Mouse (Mus musculus) stomach, embryonic 14.5 days (tissue): ENCODE data around the gene Abca12. TPM values are rescaled to one million over a fixed set of nuclear protein-coding genes. Genes with fewer than 3 reads are reported as not detected.

Experiments
- ATAC-seq: fragments of 200-750 bp; cut with Nextera tagmentation; 2 replicates; pipeline ENCODE4 v1.8.0; 2017; ENCODE audit warnings: low read depth, moderate TSS enrichment; ENCODE audit not compliant: insufficient number of reproducible peaks, insufficient read depth, low FRiP score
- H3K27ac ChIP-seq: fragments of 300-500 bp; sonication (generic); 2 replicates; pipeline ENCODE4 v1.5.1; 2014; ENCODE audit warnings: mild to moderate bottlenecking, low read length, moderate library complexity, mixed read lengths
- H3K27me3 ChIP-seq: fragments of 300-500 bp; sonication (generic); 2 replicates; pipeline ENCODE4 v1.6.1; 2014; ENCODE audit warnings: low read length, control low read depth, mixed read lengths; ENCODE audit not compliant: control insufficient read depth, insufficient read depth
- H3K36me3 ChIP-seq: fragments of 300-500 bp; sonication (generic); 2 replicates; pipeline ENCODE4 v1.6.1; 2014; ENCODE audit warnings: mild to moderate bottlenecking, control low read depth, low read length, moderate library complexity, mixed read lengths; ENCODE audit not compliant: control insufficient read depth, insufficient read depth
- H3K4me1 ChIP-seq: fragments of 300-500 bp; sonication (generic); 2 replicates; pipeline ENCODE4 v1.6.1; 2014; ENCODE audit warnings: low read length, control low read depth, mixed read lengths; ENCODE audit not compliant: control insufficient read depth, insufficient read depth
- H3K4me2 ChIP-seq: fragments of 300-500 bp; sonication (generic); replicated peaks from 2 replicates; pipeline ENCODE4 v1.6.1; 2014; ENCODE audit warnings: low read depth, low read length, control low read depth
- H3K4me3 ChIP-seq: fragments of 300-500 bp; sonication (generic); 2 replicates; pipeline ENCODE4 v1.5.1; 2014; ENCODE audit warnings: low read depth, low read length, control low read depth
- H3K9ac ChIP-seq: fragments of 300-500 bp; sonication (generic); replicated peaks from 2 replicates; pipeline ENCODE4 v1.6.1; 2014; ENCODE audit warnings: low read depth, mild to moderate bottlenecking, control low read depth, low read length, moderate library complexity, mixed read lengths
- H3K9me3 ChIP-seq: fragments of 300-500 bp; sonication (generic); 2 replicates; pipeline ENCODE4 v1.6.1; 2016; ENCODE audit warnings: low read depth, low read length, control low read depth; ENCODE audit not compliant: control insufficient read depth
- WGBS: fragments of 180-500 bp; shearing (Covaris S2); extraction: QIAGEN DNeasy Blood & Tissue Kit; methylation state at CpG from one replicate; pipeline ENCODE4 v1.1.7; 2014; 5-methylcytosine and 5-hydroxymethylcytosine counted together
- polyA plus RNA-seq: library from polyadenylated mRNA; unstranded; fragments of >200 nt; fragmentation: Nextera tagmentation; extraction: Ambion mirVana; gene quantifications from 2 replicates; pipeline ENCODE4 v1.2.1, GENCODE M21; 2014

Abca12 gene
- polyA plus RNA-seq, 1 experiment from 2014 or later, result not detected

GRCm38 (mm10) chr1:71367770-71368169 is 46.9 kb downstream of the Abca12 start:
- no peak for ATAC-seq
- no peak overlapping the region for H3K4me3 ChIP-seq
- H3K4me2 ChIP-seq, result no peak overlapping the region
- H3K27me3 ChIP-seq, result no peaks in the 10 kb centered on the region
- no peaks in the 10 kb centered on the region for H3K9me3 ChIP-seq
- H3K4me1 ChIP-seq, result no peaks in the 10 kb centered on the region
- 50% methylated on average over 1 of the region's 1 CpGs for WGBS
- no peak overlapping the region for H3K27ac ChIP-seq
- no peak overlapping the region for H3K9ac ChIP-seq
- no peaks in the 10 kb centered on the region for H3K36me3 ChIP-seq

GRCm38 (mm10) chr1:71342861-71343554 is 71.7 kb downstream of the Abca12 start:
- Histone ChIP-seq H3K36me3 (no peaks in the 10 kb centered on the region), H3K9ac (no peak overlapping the region), H3K9me3 (no peaks in the 10 kb centered on the region), H3K4me3 (no peak overlapping the region), H3K27ac (no peak overlapping the region), H3K4me1 (no peaks in the 10 kb centered on the region), H3K27me3 (no peaks in the 10 kb centered on the region), H3K4me2 (no peak overlapping the region)
- no peak for ATAC-seq
- WGBS, result 81% methylated on average over 3 of the region's 3 CpGs

GRCm38 (mm10) chr1:71342261-71342594 is 72.5 kb downstream of the Abca12 start:
- H3K27me3 ChIP-seq, result no peaks in the 10 kb centered on the region
- WGBS, result 82% methylated on average over 4 of the region's 4 CpGs
- H3K36me3 ChIP-seq, result no peaks in the 10 kb centered on the region
- H3K4me2 ChIP-seq, result no peak overlapping the region
- no peak for ATAC-seq
- no peaks in the 10 kb centered on the region for H3K9me3 ChIP-seq
- H3K4me3 ChIP-seq, result no peak overlapping the region
- H3K27ac ChIP-seq, result no peak overlapping the region
- no peaks in the 10 kb centered on the region for H3K4me1 ChIP-seq
- no peak overlapping the region for H3K9ac ChIP-seq

GRCm38 (mm10) chr1:71341370-71342260 is 73.1 kb downstream of the Abca12 start:
- Histone ChIP-seq H3K9ac (no peak overlapping the region), H3K4me2 (no peak overlapping the region), H3K4me1 (no peaks in the 10 kb centered on the region), H3K4me3 (no peak overlapping the region), H3K36me3 (no peaks in the 10 kb centered on the region), H3K27me3 (no peaks in the 10 kb centered on the region), H3K9me3 (no peaks in the 10 kb centered on the region), H3K27ac (no peak overlapping the region)
- WGBS, result 70% methylated on average over 7 of the region's 7 CpGs
- ATAC-seq, result no peak

GRCm38 (mm10) chr1:71338548-71339340 is 76.0 kb downstream of the Abca12 start:
- no peak for ATAC-seq
- WGBS, result 83% methylated on average over 4 of the region's 4 CpGs
- no peak overlapping the region for H3K9ac ChIP-seq
- H3K4me3 ChIP-seq, result no peak overlapping the region
- no peak overlapping the region for H3K4me2 ChIP-seq
- H3K36me3 ChIP-seq, result no peaks in the 10 kb centered on the region
- no peak overlapping the region for H3K27ac ChIP-seq
- no peaks in the 10 kb centered on the region for H3K4me1 ChIP-seq
- no peaks in the 10 kb centered on the region for H3K27me3 ChIP-seq
- no peaks in the 10 kb centered on the region for H3K9me3 ChIP-seq

GRCm38 (mm10) chr1:71330349-71330748 is 84.4 kb downstream of the Abca12 start:
- 80% methylated on average over 3 of the region's 3 CpGs for WGBS
- ATAC-seq, result no peak
- Histone ChIP-seq H3K27ac (no peak overlapping the region), H3K4me1 (no peaks in the 10 kb centered on the region), H3K27me3 (no peaks in the 10 kb centered on the region), H3K9ac (no peak overlapping the region), H3K4me2 (no peak overlapping the region), H3K36me3 (no peaks in the 10 kb centered on the region), H3K9me3 (no peaks in the 10 kb centered on the region), H3K4me3 (no peak overlapping the region)

- no peak for ATAC-seq
- Histone ChIP-seq H3K9ac (no peak overlapping the region), H3K27ac (no peak overlapping the region), H3K4me1 (no peaks in the 10 kb centered on the region), H3K27me3 (no peaks in the 10 kb centered on the region), H3K4me3 (no peak overlapping the region), H3K4me2 (no peak overlapping the region), H3K36me3 (no peaks in the 10 kb centered on the region), H3K9me3 (no peaks in the 10 kb centered on the region)
- WGBS, result 85% methylated on average over 4 of the region's 4 CpGs
These were observed 102.5 kb downstream of the Abca12 start for GRCm38 (mm10) chr1:71312171-71312570.

GRCm38 (mm10) chr1:71310614-71311013 is 104.1 kb downstream of the Abca12 start:
- Histone ChIP-seq H3K4me3 (no peak overlapping the region), H3K4me1 (no peaks in the 10 kb centered on the region), H3K4me2 (no peak overlapping the region), H3K9ac (no peak overlapping the region), H3K27ac (no peak overlapping the region), H3K36me3 (no peaks in the 10 kb centered on the region), H3K9me3 (no peaks in the 10 kb centered on the region), H3K27me3 (no peaks in the 10 kb centered on the region)
- WGBS, result 77% methylated on average over 6 of the region's 6 CpGs
- no peak for ATAC-seq
